Mouse (Mus musculus): ENCODE measurements at regions not wholly inside any gene's neighbourhood (a gene's known extent, or its start where the extent isn't known, plus 50 kb on each side); places are given as distances from the start of the nearest gene placed in this dataset.

GRCm38 (mm10) chr19:59691541-59692096 is 233.4 kb downstream of the Emx2 start:
- TF ChIP-seq SMC3 (IDR thresholded peaks at IDR 0.05; ENCODE audit: low read depth, low read length) (no peak), CTCF (IDR thresholded peaks at IDR 0.05 in 2 of 3, conservative IDR thresholded peaks at IDR 0.05 in 1 of 3; ENCODE audit: control insufficient read depth in 1 of 3, insufficient read depth in 1 of 3, low read depth in 2 of 3, low read length in 3 of 3, poor library complexity in 1 of 3, severe bottlenecking in 1 of 3) (no peak), POLR2AphosphoS2 (IDR thresholded peaks at IDR 0.05; ENCODE audit: low read length) (no peak), ZKSCAN1 (IDR thresholded peaks at IDR 0.05; ENCODE audit: low read depth, low read length) (no peak), ZC3H11A (IDR thresholded peaks at IDR 0.05; ENCODE audit: low read depth, low read length) (no peak), POLR2A (IDR thresholded peaks at IDR 0.05; ENCODE audit: control insufficient read depth in 1 of 2, insufficient read depth in 1 of 2, low read depth in 1 of 2, low read length in 2 of 2, poor library complexity in 1 of 2) (no peak), NRF1 (IDR thresholded peaks at IDR 0.05; ENCODE audit: insufficient read depth, low read depth, low read length, poor library complexity, severe bottlenecking) (no peak), USF1 (IDR thresholded peaks at IDR 0.05; ENCODE audit: low read depth, low read length) (no peak), GATA1 (IDR thresholded peaks at IDR 0.05; ENCODE audit: low read depth, low read length) (no peak)
